Mouse (Mus musculus): Measurements from ENCODE around the gene Gpatch2. TPM values are rescaled to one million over a fixed set of nuclear protein-coding genes. Genes with fewer than 3 reads are reported as not detected.
A peak's percentile ranks its signal among the peaks of the same experiment; 100 is the strongest.

Gpatch2 gene
- polyA plus RNA-seq, 1 experiment from 2014 or later, result 21.1 TPM

DNA sequence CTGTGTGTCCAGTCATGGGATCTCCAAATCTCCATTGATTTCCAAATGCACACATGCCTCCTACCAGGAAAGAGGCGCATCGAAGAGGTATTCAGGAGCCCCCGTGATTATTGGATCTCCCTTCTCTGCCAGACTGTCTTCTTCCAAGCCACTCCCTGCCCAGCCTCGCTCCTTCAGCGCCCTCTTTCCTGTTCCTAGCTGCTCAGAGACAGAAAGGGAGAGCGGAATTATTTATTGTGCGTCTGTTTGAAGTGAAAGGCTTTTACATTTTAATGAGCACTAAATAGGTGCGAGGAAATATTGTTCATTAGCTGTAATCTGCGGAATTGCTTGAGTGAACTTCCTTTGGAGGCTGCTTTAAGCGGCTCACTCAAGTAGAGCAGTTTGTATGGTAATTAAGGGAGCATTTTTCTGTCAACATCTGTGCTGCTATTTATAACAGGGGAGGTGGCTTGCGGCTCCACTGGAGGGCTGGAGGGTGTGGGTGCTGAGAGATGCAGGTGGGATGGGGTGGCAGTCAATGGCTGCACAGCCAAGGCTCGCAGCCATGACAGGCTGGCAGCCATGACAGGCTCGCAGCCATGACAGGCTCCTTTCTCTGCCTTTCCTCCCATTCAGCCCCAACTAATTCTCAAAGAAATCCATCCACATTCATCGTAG, 162.7 kb downstream of the Gpatch2 start:
- 50% methylated on average over 14 of the region's 14 CpGs for WGBS
- Histone ChIP-seq H3K4me2 (0 out of 2 replicates have a peak overlapping the region, but pooled peaks have one; percentile 0), H3K9me3 (replicated peaks) (no peaks in the 10 kb centered on the region), H3K4me1 (peaks cover 17% of the 10 kb centered on the region), H3K27ac (no peak overlapping the region), H3K27me3 (0 out of 2 replicates have a peak, but pooled peaks cover 5% of the 10 kb centered on the region), H3K4me3 (replicated peaks) (no peak overlapping the region), H3K36me3 (no peaks in the 10 kb centered on the region), H3K9ac (no peak overlapping the region)
- ATAC-seq (replicated peaks; ENCODE audit: low FRiP score), result 0 out of 2 replicates have a peak, but pooled peaks have one; percentile 36

DNA sequence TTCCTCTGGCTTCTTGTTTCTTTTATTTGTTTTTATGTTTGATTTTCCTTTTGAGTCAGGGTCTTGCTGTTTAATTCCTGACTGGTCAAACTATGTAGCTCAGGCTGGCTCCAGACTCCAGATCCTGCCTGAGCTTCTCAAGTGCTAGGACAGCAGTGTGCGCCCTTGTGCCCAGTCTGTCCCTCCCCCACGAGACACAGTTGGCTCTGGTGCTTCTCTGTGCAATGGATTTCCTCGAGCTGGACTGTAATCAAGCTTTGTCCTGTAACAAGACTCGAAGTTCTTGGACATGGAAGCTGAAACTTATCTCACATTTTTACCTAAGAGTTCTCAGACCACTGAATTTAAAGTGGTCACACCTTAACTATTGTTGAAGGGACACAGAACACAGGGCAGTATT, 174.2 kb downstream of the Gpatch2 start:
- no peak overlapping the region for H3K4me3 ChIP-seq (replicated peaks)
- ATAC-seq (replicated peaks; ENCODE audit: low FRiP score), result no peak
- WGBS, result 74% methylated on average over 4 of the region's 4 CpGs

GRCm38 (mm10) chr1:187400834-187401233, 185.5 kb downstream of the Gpatch2 start:
- Histone ChIP-seq H3K27me3 (no peaks in the 10 kb centered on the region), H3K9ac (no peak overlapping the region), H3K4me2 (no peak overlapping the region), H3K4me3 (replicated peaks) (no peak overlapping the region), H3K4me1 (0 out of 2 replicates have a peak, but pooled peaks cover 3% of the 10 kb centered on the region), H3K36me3 (no peaks in the 10 kb centered on the region), H3K9me3 (replicated peaks) (no peaks in the 10 kb centered on the region), H3K27ac (no peak overlapping the region)
- 52% methylated on average over 9 of the region's 9 CpGs for WGBS
- ATAC-seq (replicated peaks; ENCODE audit: low FRiP score), result no peak

More for the DNA sequence above, 174.2 kb downstream of the Gpatch2 start:
- H3K4me1 ChIP-seq, result no peaks in the 10 kb centered on the region
- no peak overlapping the region for H3K27ac ChIP-seq
- no peak overlapping the region for H3K9ac ChIP-seq
- H3K4me2 ChIP-seq, result no peak overlapping the region
- H3K36me3 ChIP-seq, result no peaks in the 10 kb centered on the region
- no peaks in the 10 kb centered on the region for H3K27me3 ChIP-seq
- no peaks in the 10 kb centered on the region for H3K9me3 ChIP-seq (replicated peaks)

Other genes starting within 250 kb of the Gpatch2 start
- gene D1Pas1, start 248.1 kb upstream of the Gpatch2 start, polyA plus RNA-seq (2015; fragmentation: Nextera tagmentation; extraction: Ambion mirVana), result 0.05 and 0.10 TPM in 2 replicates
- 1.1 and 1.2 TPM in 2 replicates for gene Spata17, start within 50 bp of the Gpatch2 start, polyA plus RNA-seq (2015; fragmentation: Nextera tagmentation; extraction: Ambion mirVana)